Mouse (Mus musculus) testis, postnatal 14 days (tissue): ENCODE results near the gene Gm3250.
"Not testable (repeated sequence)": the region's sequence is repeated elsewhere in the genome, so short reads cannot be mapped to it uniquely, and the experiment has no call there.

ENCODE experiments used
- DNase-seq: peaks from one replicate; pipeline ENCODE4 v3.0.0; 2021; ENCODE audit warnings: low spot score

The Gm3250 gene

DNA sequence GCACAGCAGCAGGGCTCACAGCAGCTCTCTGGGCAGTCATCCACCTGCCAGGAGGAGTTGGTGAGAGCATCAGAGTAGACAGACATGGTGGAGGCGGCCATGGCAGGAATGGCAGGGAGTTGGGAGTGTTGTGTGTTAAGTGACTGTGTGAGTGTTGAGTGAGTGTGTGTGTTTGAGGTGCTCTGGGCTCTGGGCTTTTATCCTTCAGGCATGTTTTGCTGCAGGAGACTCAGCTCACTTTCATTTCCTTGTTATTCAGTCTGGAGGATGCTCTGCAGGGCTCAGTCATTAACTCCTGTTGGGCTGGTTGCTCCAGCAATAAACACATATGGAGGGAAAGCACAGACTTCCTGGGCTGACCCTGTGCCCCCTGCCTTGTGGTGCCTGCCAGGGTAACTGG lies at the start of gene Gm3250:
Gene Gm3250, minus strand, starts transcription at position 101 of the 400 bp plus-strand sequence.
- DNase-seq, result not testable (repeated sequence)

DNA sequence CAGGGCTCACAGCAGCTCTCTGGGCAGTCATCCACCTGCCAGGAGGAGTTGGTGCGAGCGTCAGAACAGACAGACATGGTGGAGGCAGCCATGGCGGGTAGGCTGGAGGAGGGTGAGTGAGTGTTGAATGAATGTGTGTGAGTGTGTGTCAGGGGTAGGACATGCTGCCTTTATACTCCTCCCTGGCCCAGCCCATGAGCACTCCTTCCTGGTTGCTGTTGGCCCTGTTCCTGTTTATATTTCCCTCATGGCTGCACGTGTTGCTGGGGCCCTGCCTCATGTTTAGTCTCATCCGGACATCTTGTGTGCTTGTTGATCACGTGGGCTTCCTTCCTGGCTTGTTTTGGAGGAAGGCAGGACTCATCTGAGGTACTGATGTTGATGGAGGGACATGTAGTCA lies 44.6 kb upstream of the Gm3250 start, which contains the start of gene Krtap10-4:
Gene Krtap10-4, minus strand, starts transcription at position 145 of the 400 bp plus-strand sequence.
- no peak for DNase-seq

DNA sequence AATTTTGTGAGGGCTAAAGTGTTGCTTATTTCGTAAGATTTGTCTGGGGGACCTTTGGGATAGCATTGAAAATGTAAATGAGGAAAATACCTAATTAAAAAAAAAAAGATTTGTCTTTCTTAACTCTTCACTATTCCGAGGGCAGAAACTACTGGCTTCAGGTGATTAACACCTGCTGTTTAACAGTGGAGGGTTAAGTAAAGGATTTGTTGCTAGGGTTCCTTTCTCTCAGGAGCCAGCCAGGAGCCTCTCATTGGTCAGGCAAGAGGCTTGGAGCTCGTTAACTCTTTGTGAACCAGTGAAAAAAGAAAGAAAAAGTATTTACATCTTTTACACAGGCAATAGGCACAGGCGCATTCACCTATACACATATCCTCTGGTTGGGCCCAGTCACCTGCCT lies 36.9 kb upstream of the Gm3250 start:
- DNase-seq, result peak; percentile 16

DNA sequence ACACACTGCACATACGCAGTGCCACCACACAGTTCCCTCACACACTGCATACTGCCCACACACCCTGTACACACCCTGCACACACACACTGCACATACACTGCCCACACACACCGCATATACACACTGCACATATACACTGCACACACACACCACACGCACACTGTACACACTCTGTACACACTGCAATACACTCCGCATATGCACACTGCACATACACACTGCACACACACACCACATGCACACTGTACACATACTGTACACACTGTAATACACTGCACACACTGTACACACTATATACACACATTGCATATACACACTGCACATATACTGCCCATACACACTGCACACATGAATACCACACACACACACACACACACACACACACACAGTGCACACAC lies 36.2 kb upstream of the Gm3250 start:
- DNase-seq, result no peak

DNA sequence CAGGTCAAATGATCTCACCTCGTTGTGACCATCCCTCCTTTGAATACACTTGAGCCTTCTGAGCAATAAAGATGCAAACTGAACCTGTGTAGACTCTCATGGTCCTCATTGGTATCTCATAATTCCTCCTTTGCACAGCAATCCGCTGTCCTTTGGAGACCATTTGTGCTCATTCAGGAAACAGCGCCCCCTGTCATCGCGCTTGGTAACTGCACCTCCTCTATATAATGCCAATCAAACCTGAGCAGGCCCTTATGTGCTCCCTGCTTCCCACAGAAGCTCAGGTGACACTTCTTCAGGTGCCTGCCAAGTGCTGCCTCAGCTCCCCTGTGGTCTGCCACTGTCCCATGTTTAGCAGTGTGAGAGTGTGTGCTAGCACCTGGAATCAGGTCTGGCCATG lies 33.2 kb upstream of the Gm3250 start:
- DNase-seq, result no peak

DNA sequence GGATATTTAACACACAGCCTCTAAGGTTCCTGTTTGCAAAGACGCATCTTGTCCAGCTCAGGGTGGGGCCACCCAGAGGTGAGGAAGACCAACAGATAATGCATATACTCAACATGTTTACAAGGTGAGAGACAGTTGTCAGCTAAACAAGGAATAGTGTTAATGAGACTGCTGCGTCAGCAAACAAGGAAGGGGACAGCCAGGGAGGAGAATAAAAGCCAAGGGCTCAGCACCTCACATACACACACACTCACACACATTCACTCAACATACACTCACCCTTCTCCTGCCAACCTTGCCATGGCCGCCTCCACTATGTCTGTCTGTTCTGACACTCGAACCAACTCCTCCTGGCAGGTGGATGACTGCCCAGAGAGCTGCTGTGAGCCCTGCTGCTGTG lies 32.0 kb upstream of the Gm3250 start, which contains the start of gene Gm2696:
Gene Gm2696, plus strand, starts transcription at position 301 of the 400 bp plus-strand sequence.
- DNase-seq, result no peak

DNA sequence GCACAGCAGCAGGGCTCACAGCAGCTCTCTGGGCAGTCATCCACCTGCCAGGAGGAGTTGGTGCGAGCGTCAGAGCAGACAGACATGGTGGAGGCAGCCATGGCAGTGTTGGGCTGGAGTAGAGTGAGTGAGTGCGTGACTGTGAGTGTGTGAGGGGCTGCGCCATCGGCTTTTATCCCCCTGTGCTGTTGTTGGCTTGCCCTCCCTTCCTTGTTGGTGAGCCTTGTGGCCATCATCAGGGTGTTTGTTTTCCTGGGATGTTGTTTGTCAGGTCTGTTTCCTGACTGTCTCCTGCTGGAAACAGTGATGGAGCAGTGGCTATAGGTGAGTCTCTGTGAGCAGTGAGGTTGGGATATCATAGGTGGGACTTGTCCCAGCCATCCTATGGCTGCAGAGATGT lies 29.4 kb upstream of the Gm3250 start, which contains the start of gene Gm9507:
Gene Gm9507, minus strand, starts transcription at position 101 of the 400 bp plus-strand sequence.
- DNase-seq, result no peak

DNA sequence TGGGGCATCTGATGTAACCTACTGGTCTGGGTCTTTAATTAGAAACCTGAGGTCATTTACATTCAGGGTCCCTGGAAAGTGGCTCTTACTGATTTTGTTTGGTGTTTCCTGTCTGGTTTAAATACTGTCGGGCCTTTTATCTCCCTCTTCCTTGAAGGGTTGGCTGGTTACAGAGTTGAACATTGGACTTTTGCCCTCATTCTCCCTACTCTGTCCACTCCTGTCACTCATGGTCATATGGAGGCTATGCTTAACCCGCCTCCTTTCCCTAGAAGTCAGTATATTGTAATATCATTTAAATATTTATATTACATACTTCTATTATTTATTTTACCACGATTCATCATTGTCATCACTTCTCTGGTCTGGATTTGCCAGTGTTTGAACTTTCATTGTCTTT lies 21.8 kb upstream of the Gm3250 start:
- DNase-seq, result no peak

DNA sequence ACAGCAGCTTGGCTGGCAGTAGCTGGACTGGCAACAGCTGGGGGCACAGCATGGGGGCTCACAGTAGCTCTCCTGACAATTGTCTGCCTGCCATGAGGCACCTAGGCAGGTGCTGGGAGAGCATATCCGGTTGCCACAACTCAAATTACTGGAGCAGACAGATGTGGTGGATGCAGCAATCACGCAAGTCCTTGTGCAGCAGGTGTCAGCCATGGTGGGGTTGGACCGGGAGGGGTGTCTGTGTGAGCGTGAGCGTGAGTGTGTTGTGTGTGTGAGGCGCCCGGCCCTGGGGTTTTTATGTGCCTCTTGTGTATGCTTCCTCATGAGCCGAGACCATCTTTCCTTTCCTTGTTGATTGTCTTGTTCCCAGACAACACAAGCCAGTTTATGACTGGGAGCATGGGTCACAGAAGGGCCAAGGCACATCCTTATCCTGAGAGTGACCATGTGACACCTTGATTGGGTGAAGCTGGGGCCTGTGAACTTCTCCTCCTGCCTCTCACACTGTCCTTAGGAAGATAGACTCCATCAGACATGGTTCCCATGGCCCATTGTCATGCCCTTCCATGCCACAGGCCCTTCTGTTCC lies 16.7 kb upstream of the Gm3250 start, which contains the start of gene Gm19668:
Gene Gm19668, minus strand, starts transcription at position 213 of the 588 bp plus-strand sequence.
- no peak for DNase-seq

DNA sequence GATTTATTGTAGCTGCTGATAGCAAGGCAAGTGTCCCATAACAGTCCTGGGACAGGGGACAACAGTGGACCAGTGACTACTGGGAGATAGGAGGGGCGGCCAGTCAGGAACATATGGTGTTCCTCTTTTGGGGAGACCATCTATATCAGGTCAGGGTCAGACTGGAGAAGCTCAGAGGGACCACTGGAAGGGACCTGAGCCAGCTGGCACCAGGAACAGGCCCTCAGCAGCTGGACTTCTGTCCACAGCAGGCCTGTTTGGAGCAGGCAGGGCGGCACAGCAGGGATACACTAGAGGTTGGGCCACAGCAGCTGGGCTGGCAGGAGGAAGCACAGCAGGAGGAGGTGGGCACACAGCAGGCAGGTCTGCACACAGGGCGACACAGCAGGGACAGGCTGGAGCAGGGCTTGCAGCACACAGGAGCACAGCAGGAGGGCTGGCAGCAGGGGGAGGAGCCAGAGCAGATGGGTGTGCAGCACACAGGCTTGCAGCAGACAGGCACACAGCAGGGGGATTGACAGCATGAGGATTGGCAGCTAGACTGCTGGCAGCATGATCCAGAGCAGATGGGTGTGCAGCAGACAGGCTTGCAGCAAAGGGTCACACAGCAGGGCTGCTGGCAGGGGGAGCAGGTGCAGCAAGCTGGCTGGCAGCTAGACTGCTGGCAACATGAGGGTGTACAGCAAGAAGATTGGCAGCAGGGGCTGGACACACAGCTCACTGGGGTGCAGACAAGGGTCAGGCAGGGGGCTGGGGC lies 16.0 kb upstream of the Gm3250 start:
- DNase-seq, result not testable (repeated sequence)

DNA sequence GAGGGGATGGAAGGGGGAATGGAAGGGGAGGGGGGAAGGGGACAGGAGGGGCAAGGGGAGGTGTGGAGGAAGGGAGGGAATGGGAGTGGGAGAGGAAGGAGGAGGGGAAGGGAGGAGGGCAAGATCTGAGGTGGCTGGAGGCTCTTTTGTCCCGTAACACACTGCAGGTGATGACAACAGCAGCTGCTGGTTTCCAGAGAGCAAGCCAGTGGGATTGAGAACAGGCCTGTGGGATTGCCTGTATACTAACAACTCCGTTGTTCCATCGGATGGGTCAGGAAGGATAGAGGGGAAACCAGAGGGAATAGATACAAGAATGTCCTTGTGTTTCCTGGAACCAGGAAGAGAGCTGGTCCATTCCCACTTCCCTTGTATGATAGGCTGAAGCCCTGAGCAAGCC lies 15.3 kb upstream of the Gm3250 start:
- no peak for DNase-seq

DNA sequence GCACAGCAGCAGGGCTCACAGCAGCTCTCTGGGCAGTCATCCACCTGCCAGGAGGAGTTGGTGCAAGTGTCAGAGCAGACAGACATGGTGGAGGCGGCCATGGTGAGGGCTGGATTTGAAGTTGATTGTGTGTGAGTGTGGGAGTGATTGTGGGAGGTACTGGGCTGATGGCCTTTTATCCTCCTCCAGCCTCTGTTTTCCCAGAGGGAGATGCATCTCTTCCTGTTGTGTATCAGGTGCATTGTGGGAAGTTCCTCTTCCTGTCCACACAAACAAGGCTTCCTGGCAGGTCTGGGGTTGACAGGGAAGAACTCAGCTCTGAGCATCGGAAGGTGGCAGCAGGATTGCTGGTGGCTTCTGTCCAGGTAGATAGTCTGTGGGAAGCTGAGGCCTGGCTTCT lies 12.6 kb upstream of the Gm3250 start, which contains the start of gene Gm9639:
Gene Gm9639, minus strand, starts transcription at position 101 of the 400 bp plus-strand sequence.
- DNase-seq, result no peak

DNA sequence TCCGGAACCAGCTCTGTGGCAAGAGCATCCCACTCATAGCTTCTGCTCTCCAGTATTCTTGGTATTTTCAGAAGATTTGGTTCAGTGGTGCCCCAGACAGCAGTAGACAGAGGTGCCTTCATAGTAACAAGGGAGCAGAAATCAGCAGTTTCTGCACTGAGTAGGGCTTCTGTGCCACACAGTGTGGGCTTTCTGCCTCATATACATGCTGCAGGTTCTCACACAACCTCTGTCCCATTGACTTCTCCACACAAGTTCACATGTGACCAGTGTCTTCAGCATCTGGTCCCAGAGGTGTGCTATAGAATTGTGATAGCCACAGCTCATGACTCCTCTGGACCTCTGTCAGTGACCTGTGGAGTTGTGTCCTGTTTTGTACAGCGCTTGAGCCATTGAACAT lies 6.3 kb upstream of the Gm3250 start:
- no peak for DNase-seq

DNA sequence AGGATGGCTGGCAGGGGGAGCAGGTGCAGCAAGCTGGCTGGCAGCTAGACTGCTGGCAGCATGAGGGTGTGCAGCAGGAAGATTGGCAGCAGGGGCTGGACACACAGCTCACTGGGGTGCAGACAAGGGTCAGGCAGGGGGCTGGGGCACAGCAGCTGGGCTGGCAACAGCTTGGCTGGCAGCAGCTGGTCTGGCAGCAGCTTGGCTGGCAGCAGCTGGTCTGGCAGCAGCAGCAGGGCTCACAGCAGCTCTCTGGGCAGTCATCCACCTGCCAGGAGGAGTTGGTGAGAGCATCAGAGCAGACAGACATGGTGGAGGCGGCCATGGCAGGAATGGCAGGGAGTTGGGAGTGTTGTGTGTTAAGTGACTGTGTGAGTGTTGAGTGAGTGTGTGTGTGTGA lies 5.5 kb upstream of the Gm3250 start, which contains the start of gene Gm7137:
Gene Gm7137, minus strand, starts transcription at position 325 of the 400 bp plus-strand sequence.
- DNase-seq, result not testable (repeated sequence)

DNA sequence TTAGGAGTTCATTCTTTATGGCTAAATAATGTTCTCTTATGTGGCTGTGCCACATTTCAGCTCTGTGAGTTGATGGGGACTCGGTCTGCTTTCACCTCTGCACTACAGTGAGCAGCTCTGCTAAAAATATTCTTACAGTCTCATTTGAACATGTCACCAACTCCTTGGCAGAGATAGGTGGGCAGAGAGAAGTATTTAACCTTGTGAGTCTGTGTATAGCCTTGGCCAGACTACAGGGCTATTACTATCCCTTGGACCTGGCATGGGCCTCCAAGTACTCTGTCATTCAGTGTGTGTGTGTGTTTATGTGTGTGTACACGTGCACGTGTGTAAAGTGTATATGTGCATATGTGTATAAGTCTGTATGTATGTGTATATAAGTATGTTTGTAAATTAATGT lies 1.1 kb upstream of the Gm3250 start:
- DNase-seq, result not testable (repeated sequence)

DNA sequence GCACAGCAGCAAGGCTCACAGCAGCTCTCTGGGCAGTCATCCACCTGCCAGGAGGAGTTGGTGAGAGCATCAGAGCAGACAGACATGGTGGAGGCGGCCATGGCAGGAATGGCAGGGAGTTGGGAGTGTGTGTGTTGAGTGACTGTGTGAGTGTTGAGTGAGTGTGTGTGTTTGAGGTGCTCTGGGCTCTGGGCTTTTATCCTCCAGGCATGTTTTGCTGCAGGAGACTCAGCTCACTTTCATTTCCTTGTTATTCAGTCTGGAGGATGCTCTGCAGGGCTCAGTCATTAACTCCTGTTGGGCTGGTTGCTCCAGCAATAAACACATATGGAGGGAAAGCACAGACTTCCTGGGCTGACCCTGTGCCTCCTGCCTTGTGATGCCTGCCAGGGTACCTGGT lies 5.5 kb downstream of the Gm3250 start, which contains the start of gene Gm7138:
Gene Gm7138, minus strand, starts transcription at position 101 of the 400 bp plus-strand sequence.
- DNase-seq, result not testable (repeated sequence)

DNA sequence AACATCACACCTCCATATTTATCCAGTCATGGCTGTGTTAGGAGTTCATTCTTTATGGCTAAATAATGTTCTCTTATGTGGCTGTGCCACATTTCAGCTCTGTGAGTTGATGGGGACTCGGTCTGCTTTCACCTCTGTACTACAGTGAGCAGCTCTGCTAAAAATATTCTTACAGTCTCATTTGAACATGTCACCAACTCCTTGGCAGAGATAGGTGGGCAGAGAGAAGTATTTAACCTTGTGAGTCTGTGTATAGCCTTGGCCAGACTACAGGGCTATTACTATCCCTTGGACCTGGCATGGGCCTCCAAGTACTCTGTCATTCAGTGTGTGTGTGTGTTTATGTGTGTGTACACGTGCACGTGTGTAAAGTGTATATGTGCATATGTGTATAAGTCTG lies 10.2 kb downstream of the Gm3250 start:
- not testable (repeated sequence) for DNase-seq

DNA sequence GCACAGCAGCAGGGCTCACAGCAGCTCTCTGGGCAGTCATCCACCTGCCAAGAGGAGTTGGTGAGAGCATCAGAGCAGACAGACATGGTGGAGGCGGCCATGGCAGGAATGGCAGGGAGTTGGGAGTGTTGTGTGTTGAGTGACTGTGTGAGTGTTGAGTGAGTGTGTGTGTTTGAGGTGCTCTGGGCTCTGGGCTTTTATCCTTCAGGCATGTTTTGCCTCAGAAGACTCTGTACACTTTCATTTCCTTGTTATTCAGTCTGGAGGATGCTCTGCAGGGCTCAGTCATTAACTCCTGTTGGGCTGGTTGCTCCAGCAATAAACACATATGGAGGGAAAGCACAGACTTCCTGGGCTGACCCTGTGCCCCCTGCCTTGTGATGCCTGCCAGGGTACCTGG lies 11.1 kb downstream of the Gm3250 start, which contains the start of gene Gm3238:
Gene Gm3238, minus strand, starts transcription at position 101 of the 400 bp plus-strand sequence.
- DNase-seq, result not testable (repeated sequence)

DNA sequence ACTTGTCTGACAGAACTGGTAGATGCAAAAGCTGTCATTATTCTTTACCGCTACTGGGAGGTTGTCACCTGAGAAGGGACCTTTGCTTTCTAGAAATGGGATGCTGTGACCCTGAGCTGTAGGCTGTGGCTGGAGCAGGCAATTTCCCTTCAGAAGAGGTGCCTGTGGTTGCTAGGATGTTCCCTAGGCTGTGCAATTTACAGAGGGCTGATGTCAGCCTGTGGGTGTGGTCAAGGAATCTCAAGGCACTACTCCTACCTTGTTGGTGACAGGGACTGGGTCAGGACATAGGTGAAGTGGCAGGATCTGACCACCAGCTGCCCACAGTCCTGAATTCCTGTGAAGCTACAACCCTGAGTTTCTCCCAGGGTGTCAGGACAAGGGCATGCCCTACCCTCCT lies 12.6 kb downstream of the Gm3250 start:
- DNase-seq, result no peak

DNA sequence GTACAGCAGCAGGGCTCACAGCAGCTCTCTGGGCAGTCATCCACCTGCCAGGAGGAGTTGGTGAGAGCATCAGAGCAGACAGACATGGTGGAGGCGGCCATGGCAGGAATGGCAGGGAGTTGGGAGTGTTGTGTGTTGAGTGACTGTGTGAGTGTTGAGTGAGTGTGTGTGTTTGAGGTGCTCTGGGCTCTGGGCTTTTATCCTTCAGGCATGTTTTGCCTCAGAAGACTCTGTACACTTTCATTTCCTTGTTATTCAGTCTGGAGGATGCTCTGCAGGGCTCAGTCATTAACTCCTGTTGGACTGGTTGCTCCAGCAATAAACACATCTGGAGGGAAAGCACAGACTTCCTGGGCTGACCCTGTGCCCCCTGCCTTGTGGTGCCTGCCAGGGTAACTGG lies 22.8 kb downstream of the Gm3250 start, which contains the start of gene Gm3233:
Gene Gm3233, minus strand, starts transcription at position 101 of the 400 bp plus-strand sequence.
- not testable (repeated sequence) for DNase-seq

DNA sequence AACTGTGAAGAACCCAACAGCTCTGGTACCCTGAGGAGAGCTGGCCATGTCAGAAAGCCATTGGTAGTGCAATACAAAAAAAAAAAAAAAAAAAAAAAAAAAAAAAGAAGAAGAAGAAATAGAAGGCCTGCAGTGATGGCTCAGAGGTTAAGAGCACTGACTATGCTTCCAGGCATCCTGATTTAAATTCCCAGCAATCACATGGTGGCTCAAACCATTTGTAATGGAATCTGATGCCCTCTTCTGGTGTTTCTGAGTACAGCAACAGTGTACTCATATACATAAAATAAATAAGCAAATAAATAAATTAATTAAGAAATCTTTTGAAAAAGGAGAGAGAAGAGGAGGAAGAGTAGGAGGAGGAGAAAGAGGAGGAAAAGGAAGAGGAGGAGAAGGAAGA lies 28.9 kb downstream of the Gm3250 start:
- no peak for DNase-seq

DNA sequence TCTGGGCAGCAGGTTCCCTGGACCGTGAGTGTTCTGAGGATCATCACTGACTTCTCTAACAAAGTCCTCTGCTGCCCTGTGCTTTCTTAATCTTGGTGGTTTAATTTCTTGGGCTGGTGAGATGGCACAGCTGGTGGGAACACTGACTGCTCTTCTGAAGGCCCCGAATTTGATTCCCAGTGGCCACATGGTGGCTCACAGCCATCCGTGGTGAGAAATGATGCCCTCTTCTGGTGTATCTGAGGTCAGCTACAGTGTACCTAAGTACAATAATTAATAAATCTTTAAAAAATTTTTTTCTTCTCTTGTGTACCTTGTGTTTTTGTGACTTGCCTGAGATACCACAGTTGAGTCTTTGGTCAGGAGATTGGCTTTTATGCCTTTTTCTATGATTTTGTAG lies 30.0 kb downstream of the Gm3250 start:
- not testable (repeated sequence) for DNase-seq

DNA sequence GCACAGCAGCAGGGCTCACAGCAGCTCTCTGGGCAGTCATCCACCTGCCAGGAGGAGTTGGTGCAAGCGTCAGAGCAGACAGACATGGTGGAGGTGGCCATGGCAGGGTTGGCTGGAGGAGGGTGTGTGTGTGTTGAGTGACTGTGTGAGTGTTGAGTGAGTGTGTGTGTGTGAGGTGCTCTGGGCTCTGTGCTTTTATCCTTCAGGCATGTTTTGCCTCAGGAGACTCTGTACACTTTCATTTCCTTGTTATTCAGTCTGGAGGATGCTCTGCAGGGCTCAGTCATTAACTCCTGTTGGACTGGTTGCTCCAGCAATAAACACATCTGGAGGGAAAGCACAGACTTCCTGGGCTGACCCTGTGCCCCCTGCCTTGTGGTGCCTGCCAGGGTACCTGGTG lies 31.1 kb downstream of the Gm3250 start, which contains the start of gene Gm9736:
Gene Gm9736, minus strand, starts transcription at position 101 of the 400 bp plus-strand sequence.
- DNase-seq, result not testable (repeated sequence)
